Mouse (Mus musculus) kidney, embryonic 16.5 days (tissue): ENCODE results near the gene H2afy. TPM values are rescaled to one million over a fixed set of nuclear protein-coding genes. Genes with fewer than 3 reads are reported as not detected.

Source experiments
- ATAC-seq: fragments of 200-750 bp; cut with Nextera tagmentation; 2 replicates; pipeline ENCODE4 v1.8.0; 2017; ENCODE audit warnings: moderate TSS enrichment; ENCODE audit not compliant: low FRiP score, low TSS enrichment
- H3K27ac ChIP-seq: fragments of 300-500 bp; sonication (generic); 2 replicates; pipeline ENCODE4 v1.5.1; 2014; ENCODE audit warnings: low read length
- H3K27me3 ChIP-seq: fragments of 300-500 bp; sonication (generic); 2 replicates; pipeline ENCODE4 v1.6.1; 2014; ENCODE audit warnings: low read length, control low read depth, mixed read lengths; ENCODE audit not compliant: insufficient read depth
- H3K36me3 ChIP-seq: fragments of 300-500 bp; sonication (generic); 2 replicates; pipeline ENCODE4 v1.6.1; 2014; ENCODE audit warnings: low read length, control low read depth, mixed read lengths; ENCODE audit not compliant: insufficient read depth
- H3K4me1 ChIP-seq: fragments of 300-500 bp; sonication (generic); 2 replicates; pipeline ENCODE4 v1.6.1; 2014; ENCODE audit warnings: low read length, control low read depth, mixed read lengths; ENCODE audit not compliant: insufficient read depth
- H3K4me2 ChIP-seq: fragments of 300-500 bp; sonication (generic); replicated peaks from 2 replicates; pipeline ENCODE4 v1.6.1; 2014; ENCODE audit warnings: low read depth, low read length
- H3K4me3 ChIP-seq: fragments of 300-500 bp; sonication (generic); 2 replicates; pipeline ENCODE4 v1.5.1; 2014; ENCODE audit warnings: mild to moderate bottlenecking, low read length
- H3K9ac ChIP-seq: fragments of 300-500 bp; sonication (generic); replicated peaks from 2 replicates; pipeline ENCODE4 v1.6.1; 2014; ENCODE audit warnings: low read length
- H3K9me3 ChIP-seq: fragments of 300-500 bp; sonication (generic); 2 replicates; pipeline ENCODE4 v1.6.1; 2016; ENCODE audit warnings: low read length, control low read depth
- WGBS: fragments of 180-500 bp; shearing (Covaris S2); extraction: QIAGEN DNeasy Blood & Tissue Kit; methylation state at CpG from one replicate; pipeline ENCODE4 v1.1.7; 2014; 5-methylcytosine and 5-hydroxymethylcytosine counted together
- polyA plus RNA-seq: library from polyadenylated mRNA; unstranded; fragments of >200 nt; fragmentation: Nextera tagmentation; extraction: Ambion mirVana; gene quantifications from 2 replicates; pipeline ENCODE4 v1.2.1, GENCODE M21; 2015

H2afy gene
- 367 and 386 TPM in 2 replicates for polyA plus RNA-seq

DNA sequence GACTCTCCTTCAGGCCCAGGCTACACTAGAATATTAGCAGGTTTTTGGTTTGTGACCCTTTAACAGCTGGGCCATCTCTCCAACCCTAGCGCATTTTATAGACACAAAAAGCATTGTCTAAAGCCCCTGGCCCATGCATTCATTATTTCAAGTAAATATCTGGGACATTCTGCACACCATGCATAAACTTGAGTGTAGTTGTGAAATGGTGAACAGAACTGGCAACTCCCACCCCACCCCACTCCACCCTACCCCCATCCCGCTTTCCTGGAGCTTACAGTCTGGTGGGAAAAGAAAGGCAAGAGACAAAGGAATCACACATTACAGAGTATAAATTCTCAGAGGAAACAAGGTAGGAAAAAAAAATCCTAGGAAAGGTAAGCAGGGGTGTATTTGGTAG is at the start of gene H2afy:
Gene H2afy (minus strand): TSS at position 162 of the 400 bp plus-strand sequence.
- peak within 1 kb of the TSS; percentile 84 for H3K4me2 ChIP-seq
- peak within 1 kb of the TSS; percentile 92 for H3K4me3 ChIP-seq
- peaks cover 32% of the 10 kb centered on the region for H3K4me1 ChIP-seq
- 0 out of 2 replicates have a peak, but pooled peaks cover 4% of the 10 kb centered on the region for H3K36me3 ChIP-seq
- WGBS: 91% methylated on average over 2 of the region's 2 CpGs
- peak within 1 kb of the TSS; percentile 93 for H3K27ac ChIP-seq
- H3K27me3 ChIP-seq: no peaks in the 10 kb centered on the region
- no peaks in the 10 kb centered on the region for H3K9me3 ChIP-seq
- ATAC-seq: no peak
- H3K9ac ChIP-seq: peak within 1 kb of the TSS; percentile 99

DNA sequence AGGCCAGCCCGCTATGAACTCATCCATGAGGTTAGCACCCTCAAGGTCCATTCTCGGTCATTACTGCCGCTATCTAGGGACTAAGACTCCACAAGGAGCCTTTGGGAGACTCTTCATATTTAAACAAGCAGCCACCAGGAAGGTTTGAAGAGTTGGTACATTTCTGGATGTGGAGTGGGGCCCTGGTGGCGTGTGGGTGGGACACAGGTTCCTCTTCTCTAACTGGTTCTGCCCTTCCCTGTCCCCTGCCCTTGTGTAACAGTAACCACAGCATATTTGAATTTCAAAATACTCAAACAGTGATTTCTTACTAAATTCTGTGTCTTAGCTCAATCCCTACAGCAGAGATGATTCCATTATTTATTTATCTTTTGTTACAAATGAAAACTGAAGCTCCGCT is 47.5 kb upstream of the H2afy start:
- no peak overlapping the region for H3K4me2 ChIP-seq
- H3K9me3 ChIP-seq: no peaks in the 10 kb centered on the region
- H3K27me3 ChIP-seq: no peaks in the 10 kb centered on the region
- H3K9ac ChIP-seq: no peak overlapping the region
- 90% methylated on average over 5 of the region's 5 CpGs for WGBS
- H3K4me1 ChIP-seq: no peaks in the 10 kb centered on the region
- H3K27ac ChIP-seq: no peak overlapping the region
- H3K36me3 ChIP-seq: no peaks in the 10 kb centered on the region
- ATAC-seq: no peak
- H3K4me3 ChIP-seq: no peak overlapping the region

DNA sequence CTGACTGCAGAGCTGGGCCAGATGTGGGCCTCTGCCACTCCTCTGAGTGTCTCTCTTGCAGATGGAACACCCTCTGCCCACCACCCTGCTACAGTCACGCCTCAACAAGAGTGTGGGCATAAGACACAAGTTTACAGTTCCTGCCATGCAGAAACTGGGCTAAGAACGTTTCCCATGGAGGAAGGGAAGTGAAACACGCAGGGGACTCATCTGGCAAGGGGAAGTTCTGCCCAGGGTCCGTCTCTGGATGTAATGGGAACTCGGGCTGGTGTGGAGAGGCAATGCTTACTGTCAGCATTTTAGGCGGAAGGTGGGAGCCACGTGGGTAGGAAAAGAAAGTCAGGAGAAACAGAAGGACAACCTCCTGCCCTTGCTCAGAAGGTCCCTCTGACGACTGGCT is 45.3 kb upstream of the H2afy start:
- ATAC-seq: no peak

DNA sequence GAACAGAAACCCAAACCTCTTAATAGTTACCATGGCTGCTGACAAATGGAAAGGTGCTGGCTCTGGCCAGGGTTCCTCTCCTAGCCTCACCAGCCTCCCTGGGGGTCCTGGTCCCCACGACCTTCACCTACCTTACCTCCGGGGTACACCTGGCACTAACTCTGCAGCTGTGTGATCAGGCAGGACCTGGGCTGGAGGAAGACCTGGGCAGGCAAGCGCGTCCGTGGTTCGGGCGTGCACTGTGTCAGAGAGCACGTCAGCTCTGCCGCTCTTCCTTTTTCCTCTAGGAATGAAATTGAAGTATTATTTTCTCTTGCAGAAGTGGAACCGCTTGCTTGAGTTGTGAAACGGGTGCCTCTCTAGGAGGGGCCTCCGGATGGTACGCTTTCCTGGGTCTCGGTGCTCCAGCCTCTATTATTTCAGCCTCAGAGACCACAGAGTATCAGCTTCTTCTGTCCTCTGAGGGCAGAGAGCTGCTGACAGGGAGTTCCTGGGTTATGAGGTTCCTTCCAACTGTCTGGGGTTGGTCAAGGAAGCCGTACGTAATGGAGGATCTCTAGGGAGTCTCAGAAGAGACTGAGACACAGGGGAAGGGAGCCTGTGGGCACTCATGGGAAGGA is 42.4 kb upstream of the H2afy start, which contains the start of gene Tifab:
Gene Tifab (minus strand): TSS at position 470 of the 620 bp plus-strand sequence.
- 68% methylated on average over 16 of the region's 16 CpGs for WGBS
- no peaks in the 10 kb centered on the region for H3K27me3 ChIP-seq
- H3K9me3 ChIP-seq: no peaks in the 10 kb centered on the region
- H3K4me2 ChIP-seq: no peak within 1 kb of the TSS
- no peaks in the 10 kb centered on the region for H3K36me3 ChIP-seq
- H3K9ac ChIP-seq: no peak within 1 kb of the TSS
- H3K4me3 ChIP-seq: no peak within 1 kb of the TSS
- no peak within 1 kb of the TSS for H3K27ac ChIP-seq
- ATAC-seq: no peak
- H3K4me1 ChIP-seq: peaks cover 6% of the 10 kb centered on the region

More for the DNA sequence above, 45.3 kb upstream of the H2afy start:
- WGBS: 79% methylated on average over 8 of the region's 8 CpGs
- Histone ChIP-seq H3K4me2 (no peak overlapping the region), H3K27ac (no peak overlapping the region), H3K27me3 (no peaks in the 10 kb centered on the region), H3K4me3 (no peak overlapping the region), H3K9ac (no peak overlapping the region), H3K4me1 (no peaks in the 10 kb centered on the region), H3K9me3 (no peaks in the 10 kb centered on the region), H3K36me3 (no peaks in the 10 kb centered on the region)

DNA sequence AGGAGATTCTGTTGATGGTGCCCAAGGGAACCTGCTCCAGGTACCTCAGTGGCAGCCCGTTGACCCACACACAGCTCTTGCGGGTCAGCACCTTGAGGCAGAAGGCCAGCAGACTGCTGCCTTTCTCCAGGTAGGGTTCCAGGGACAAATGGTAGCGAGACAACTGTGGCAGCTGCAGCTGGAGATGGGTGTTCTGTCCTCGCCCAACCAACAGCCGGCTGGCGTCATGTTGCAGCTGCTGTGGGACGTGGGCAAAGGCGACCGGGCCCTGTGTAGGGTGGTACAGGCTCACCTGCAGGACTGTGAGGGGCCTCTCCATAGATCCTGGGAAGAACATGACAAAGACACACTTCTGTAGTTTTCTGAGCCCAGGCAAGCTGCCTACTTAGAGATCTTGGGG is 40.1 kb upstream of the H2afy start:
- H3K27ac ChIP-seq: no peak overlapping the region
- no peak for ATAC-seq
- H3K4me2 ChIP-seq: no peak overlapping the region
- H3K9ac ChIP-seq: no peak overlapping the region
- 73% methylated on average over 9 of the region's 9 CpGs for WGBS
- H3K4me3 ChIP-seq: no peak overlapping the region
- no peaks in the 10 kb centered on the region for H3K9me3 ChIP-seq
- no peaks in the 10 kb centered on the region for H3K27me3 ChIP-seq
- no peaks in the 10 kb centered on the region for H3K36me3 ChIP-seq
- H3K4me1 ChIP-seq: peaks cover 11% of the 10 kb centered on the region

GRCm38 (mm10) chr13:56175848-56176247 is 39.7 kb upstream of the H2afy start:
- H3K4me1 ChIP-seq: peaks cover 14% of the 10 kb centered on the region
- no peaks in the 10 kb centered on the region for H3K27me3 ChIP-seq
- H3K36me3 ChIP-seq: no peaks in the 10 kb centered on the region
- H3K9me3 ChIP-seq: no peaks in the 10 kb centered on the region
- no peak overlapping the region for H3K27ac ChIP-seq
- WGBS: 34% methylated on average over 4 of the region's 4 CpGs
- no peak overlapping the region for H3K4me2 ChIP-seq
- H3K4me3 ChIP-seq: no peak overlapping the region
- no peak overlapping the region for H3K9ac ChIP-seq
- no peak for ATAC-seq

DNA sequence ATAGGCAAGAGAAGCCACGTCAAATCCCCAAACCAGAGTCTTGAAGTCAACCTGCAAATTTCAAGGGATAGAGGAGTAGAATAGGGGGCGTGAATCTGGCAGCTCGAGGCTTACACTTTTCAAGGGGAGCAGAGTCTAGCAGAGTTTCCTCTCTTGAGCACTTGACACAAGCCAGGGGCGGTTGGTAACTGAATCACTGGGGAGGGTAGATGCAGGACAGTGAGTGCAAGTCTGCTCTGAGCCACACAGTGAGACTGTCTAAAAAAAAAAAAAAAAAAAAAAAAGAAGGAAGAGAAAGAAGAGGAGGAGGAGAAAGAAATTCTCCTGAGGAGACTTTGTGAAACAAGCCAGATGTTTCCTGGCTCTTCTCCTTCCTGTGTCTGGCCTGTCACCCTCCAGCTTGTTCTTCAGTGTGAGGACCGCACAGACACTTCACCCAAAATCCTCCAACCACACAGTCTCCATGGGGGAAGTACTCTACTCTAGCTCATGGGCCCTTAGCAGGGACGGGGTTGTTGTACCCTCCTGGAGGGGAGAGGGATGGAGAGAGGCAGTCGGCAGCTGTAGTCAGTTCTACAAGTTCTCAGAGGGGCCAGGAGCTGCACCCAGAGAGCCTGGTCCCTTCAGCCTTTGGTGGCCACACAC is 36.9 kb upstream of the H2afy start:
- WGBS: 52% methylated on average over 7 of the region's 7 CpGs
- ATAC-seq: no peak

GRCm38 (mm10) chr13:56172106-56172505 is 35.9 kb upstream of the H2afy start:
- H3K27me3 ChIP-seq: peaks cover 3% of the 10 kb centered on the region; the same call in 1 of the 2 replicates
- ATAC-seq: no peak
- WGBS: 81% methylated on average over 7 of the region's 7 CpGs
- H3K4me3 ChIP-seq: no peak overlapping the region
- H3K9ac ChIP-seq: no peak overlapping the region
- H3K4me2 ChIP-seq: no peak overlapping the region
- no peaks in the 10 kb centered on the region for H3K9me3 ChIP-seq
- H3K36me3 ChIP-seq: no peaks in the 10 kb centered on the region
- no peak overlapping the region for H3K27ac ChIP-seq
- H3K4me1 ChIP-seq: peaks cover 22% of the 10 kb centered on the region

More for the DNA sequence above, 36.9 kb upstream of the H2afy start:
- Histone ChIP-seq H3K9ac (no peak overlapping the region), H3K4me2 (no peak overlapping the region), H3K9me3 (no peaks in the 10 kb centered on the region), H3K27ac (peak overlapping the region; percentile 72), H3K27me3 (peaks cover 3% of the 10 kb centered on the region; the same call in 1 of the 2 replicates), H3K36me3 (no peaks in the 10 kb centered on the region), H3K4me1 (peaks cover 19% of the 10 kb centered on the region), H3K4me3 (no peak overlapping the region)

- no peak for ATAC-seq
- H3K4me3 ChIP-seq: no peak overlapping the region
- 52% methylated on average over 3 of the region's 3 CpGs for WGBS
- 0 out of 2 replicates have a peak overlapping the region, but pooled peaks have one; percentile 17 for H3K27ac ChIP-seq
- no peak overlapping the region for H3K9ac ChIP-seq
- no peaks in the 10 kb centered on the region for H3K9me3 ChIP-seq
- no peak overlapping the region for H3K4me2 ChIP-seq
- peaks cover 16% of the 10 kb centered on the region for H3K4me1 ChIP-seq
- peaks cover 3% of the 10 kb centered on the region; the same call in 1 of the 2 replicates for H3K27me3 ChIP-seq
- no peaks in the 10 kb centered on the region for H3K36me3 ChIP-seq
Observed at GRCm38 (mm10) chr13:56168403-56168781, 32.2 kb upstream of the H2afy start.
